Mouse (Mus musculus) forebrain, embryonic 12.5 days (tissue): ENCODE results near the gene Arhgap21. TPM values are rescaled to one million over a fixed set of nuclear protein-coding genes. Genes with fewer than 3 reads are reported as not detected.

Experiments
- ATAC-seq: fragments of 200-750 bp; cut with Nextera tagmentation; 2 replicates; pipeline ENCODE4 v1.8.0; 2017; ENCODE audit warnings: moderate TSS enrichment; ENCODE audit not compliant: low FRiP score
- H3K27ac ChIP-seq: fragments of 300-500 bp; sonication (generic); 2 replicates; pipeline ENCODE4 v1.5.1; 2016; ENCODE audit warnings: mild to moderate bottlenecking
- H3K27me3 ChIP-seq: fragments of 300-500 bp; sonication (generic); 2 replicates; pipeline ENCODE4 v1.6.1; 2016; ENCODE audit warnings: mild to moderate bottlenecking
- H3K36me3 ChIP-seq: fragments of 300-500 bp; sonication (generic); replicated peaks from 2 replicates; pipeline ENCODE4 v1.6.1; 2016; ENCODE audit warnings: mild to moderate bottlenecking
- H3K4me1 ChIP-seq: fragments of 300-500 bp; sonication (generic); 2 replicates; pipeline ENCODE4 v1.6.1; 2016
- H3K4me2 ChIP-seq: fragments of 300-500 bp; sonication (generic); 2 replicates; pipeline ENCODE4 v1.6.1; 2016; ENCODE audit warnings: mild to moderate bottlenecking, moderate library complexity
- H3K4me3 ChIP-seq: fragments of 300-500 bp; sonication (generic); replicated peaks from 2 replicates; pipeline ENCODE4 v1.5.1; 2016; ENCODE audit warnings: mild to moderate bottlenecking
- H3K9ac ChIP-seq: fragments of 300-500 bp; sonication (generic); 2 replicates; pipeline ENCODE4 v1.6.1; 2016; ENCODE audit warnings: mild to moderate bottlenecking
- H3K9me3 ChIP-seq: fragments of 300-500 bp; sonication (generic); 2 replicates; pipeline ENCODE4 v1.6.1; 2016
- WGBS: fragments of 180-500 bp; shearing (Covaris S2); methylation state at CpG from one replicate; pipeline ENCODE4 v1.1.7; 2016; 5-methylcytosine and 5-hydroxymethylcytosine counted together
- polyA plus RNA-seq: library from polyadenylated mRNA; unstranded; fragments of >200 nt; fragmentation: Nextera tagmentation; extraction: Ambion mirVana; gene quantifications from 2 replicates; pipeline ENCODE4 v1.2.1, GENCODE M21; 2016

The Arhgap21 gene
- polyA plus RNA-seq, 1 experiment from 2014 or later = 55.8 TPM

GRCm38 (mm10) chr2:20928454-20928853 lies 40.2 kb downstream of the Arhgap21 start:
- Histone ChIP-seq H3K27ac (no peak overlapping the region), H3K27me3 (no peaks in the 10 kb centered on the region), H3K36me3 (no peaks in the 10 kb centered on the region; the same call in 1 of the 2 replicates), H3K4me2 (no peak overlapping the region), H3K9me3 (no peaks in the 10 kb centered on the region), H3K9ac (no peak overlapping the region), H3K4me1 (peaks cover 4% of the 10 kb centered on the region; the same call in 1 of the 2 replicates), H3K4me3 (no peak overlapping the region)
- no peak for ATAC-seq

GRCm38 (mm10) chr2:20924938-20925337 lies 43.7 kb downstream of the Arhgap21 start:
- no peak for ATAC-seq
- Histone ChIP-seq H3K4me3 (no peak overlapping the region), H3K4me2 (no peak overlapping the region), H3K27me3 (no peaks in the 10 kb centered on the region), H3K9me3 (no peaks in the 10 kb centered on the region), H3K27ac (no peak overlapping the region), H3K9ac (no peak overlapping the region), H3K36me3 (no peaks in the 10 kb centered on the region), H3K4me1 (peaks cover 32% of the 10 kb centered on the region)
- 100% methylated on average over 1 of the region's 1 CpGs for WGBS

- Histone ChIP-seq H3K4me1 (peaks cover 33% of the 10 kb centered on the region), H3K36me3 (no peaks in the 10 kb centered on the region), H3K27me3 (no peaks in the 10 kb centered on the region), H3K27ac (peak overlapping the region; percentile 75), H3K9me3 (no peaks in the 10 kb centered on the region), H3K4me2 (no peak overlapping the region), H3K4me3 (no peak overlapping the region), H3K9ac (no peak overlapping the region)
- 5% methylated on average over 1 of the region's 1 CpGs for whole genome bisulfite sequencing
- peak; percentile 42; the same call in 1 of the 2 replicates for ATAC-seq
These were observed 46.3 kb downstream of the Arhgap21 start for GRCm38 (mm10) chr2:20922366-20922765.

- peak; percentile 71; the same call in 1 of the 2 replicates for ATAC-seq
- Histone ChIP-seq H3K9me3 (no peaks in the 10 kb centered on the region), H3K36me3 (no peaks in the 10 kb centered on the region), H3K4me2 (peak overlapping the region; percentile 2; the same call in 1 of the 2 replicates), H3K4me1 (peaks cover 33% of the 10 kb centered on the region), H3K27ac (peak overlapping the region; percentile 75), H3K9ac (no peak overlapping the region), H3K4me3 (no peak overlapping the region), H3K27me3 (no peaks in the 10 kb centered on the region)
- 11% methylated on average over 2 of the region's 2 CpGs for WGBS
These were observed 47.1 kb downstream of the Arhgap21 start for GRCm38 (mm10) chr2:20921558-20921957.

- Histone ChIP-seq H3K9ac (no peak overlapping the region), H3K27me3 (no peaks in the 10 kb centered on the region), H3K27ac (peak overlapping the region; percentile 53; the same call in 1 of the 2 replicates), H3K36me3 (no peaks in the 10 kb centered on the region), H3K9me3 (no peaks in the 10 kb centered on the region), H3K4me2 (no peak overlapping the region), H3K4me3 (no peak overlapping the region), H3K4me1 (peaks cover 34% of the 10 kb centered on the region)
- no peak for ATAC-seq
- 72% methylated on average over 1 of the region's 1 CpGs for WGBS
These were observed 47.7 kb downstream of the Arhgap21 start for GRCm38 (mm10) chr2:20921021-20921420.

GRCm38 (mm10) chr2:20914531-20915320 lies 54.0 kb downstream of the Arhgap21 start:
- Histone ChIP-seq H3K4me2 (no peak overlapping the region), H3K36me3 (peaks cover 18% of the 10 kb centered on the region), H3K27me3 (no peaks in the 10 kb centered on the region), H3K4me1 (peaks cover 7% of the 10 kb centered on the region; the same call in 1 of the 2 replicates), H3K4me3 (no peak overlapping the region), H3K27ac (no peak overlapping the region), H3K9me3 (no peaks in the 10 kb centered on the region), H3K9ac (no peak overlapping the region)
- ATAC-seq = no peak
- WGBS = 94% methylated on average over 10 of the region's 10 CpGs

- Histone ChIP-seq H3K4me3 (no peak overlapping the region), H3K4me2 (no peak overlapping the region), H3K27ac (no peak overlapping the region), H3K4me1 (peaks cover 7% of the 10 kb centered on the region; the same call in 1 of the 2 replicates), H3K9me3 (no peaks in the 10 kb centered on the region), H3K9ac (no peak overlapping the region), H3K36me3 (peaks cover 25% of the 10 kb centered on the region), H3K27me3 (no peaks in the 10 kb centered on the region)
- WGBS = 100% methylated on average over 1 of the region's 1 CpGs
- ATAC-seq = no peak
These were observed 55.7 kb downstream of the Arhgap21 start for GRCm38 (mm10) chr2:20913019-20913415.

GRCm38 (mm10) chr2:20912348-20913018 lies 56.2 kb downstream of the Arhgap21 start:
- no peaks in the 10 kb centered on the region for H3K9me3 ChIP-seq
- WGBS = 92% methylated on average over 11 of the region's 11 CpGs
- no peaks in the 10 kb centered on the region for H3K27me3 ChIP-seq
- H3K4me3 ChIP-seq = no peak overlapping the region
- no peak overlapping the region for H3K4me2 ChIP-seq
- peaks cover 7% of the 10 kb centered on the region; the same call in 1 of the 2 replicates for H3K4me1 ChIP-seq
- H3K9ac ChIP-seq = no peak overlapping the region
- peaks cover 25% of the 10 kb centered on the region for H3K36me3 ChIP-seq
- no peak overlapping the region for H3K27ac ChIP-seq
- ATAC-seq = no peak

GRCm38 (mm10) chr2:20910446-20910845 lies 58.2 kb downstream of the Arhgap21 start:
- Histone ChIP-seq H3K36me3 (peaks cover 25% of the 10 kb centered on the region), H3K4me2 (no peak overlapping the region), H3K9ac (no peak overlapping the region), H3K27ac (no peak overlapping the region), H3K27me3 (no peaks in the 10 kb centered on the region), H3K4me3 (no peak overlapping the region), H3K4me1 (no peaks in the 10 kb centered on the region), H3K9me3 (no peaks in the 10 kb centered on the region)
- no peak for ATAC-seq
- 94% methylated on average over 3 of the region's 3 CpGs for WGBS

GRCm38 (mm10) chr2:20909404-20909803 lies 59.3 kb downstream of the Arhgap21 start:
- ATAC-seq = no peak
- Histone ChIP-seq H3K9me3 (no peaks in the 10 kb centered on the region), H3K4me3 (no peak overlapping the region), H3K9ac (no peak overlapping the region), H3K36me3 (peaks cover 28% of the 10 kb centered on the region), H3K27me3 (no peaks in the 10 kb centered on the region), H3K4me1 (no peaks in the 10 kb centered on the region), H3K4me2 (no peak overlapping the region), H3K27ac (no peak overlapping the region)
- 78% methylated on average over 7 of the region's 7 CpGs for WGBS

GRCm38 (mm10) chr2:20907291-20907690 lies 61.4 kb downstream of the Arhgap21 start:
- H3K9ac ChIP-seq = no peak overlapping the region
- no peak for ATAC-seq
- H3K4me2 ChIP-seq = no peak overlapping the region
- WGBS = 93% methylated on average over 3 of the region's 3 CpGs
- H3K27me3 ChIP-seq = no peaks in the 10 kb centered on the region
- no peak overlapping the region for H3K4me3 ChIP-seq
- no peak overlapping the region for H3K27ac ChIP-seq
- H3K4me1 ChIP-seq = no peaks in the 10 kb centered on the region
- H3K9me3 ChIP-seq = no peaks in the 10 kb centered on the region
- H3K36me3 ChIP-seq = peaks cover 28% of the 10 kb centered on the region

GRCm38 (mm10) chr2:20905411-20905810 lies 63.3 kb downstream of the Arhgap21 start:
- Histone ChIP-seq H3K9ac (no peak overlapping the region), H3K4me3 (no peak overlapping the region), H3K27ac (no peak overlapping the region), H3K9me3 (no peaks in the 10 kb centered on the region), H3K4me1 (no peaks in the 10 kb centered on the region), H3K27me3 (no peaks in the 10 kb centered on the region), H3K4me2 (no peak overlapping the region), H3K36me3 (peaks cover 15% of the 10 kb centered on the region)
- WGBS = 96% methylated on average over 8 of the region's 8 CpGs
- no peak for ATAC-seq
